Mouse (Mus musculus) liver, embryonic 12.5 days (tissue): ENCODE results near the gene Zbtb34. TPM values are rescaled to one million over a fixed set of nuclear protein-coding genes. Genes with fewer than 3 reads are reported as not detected.

Experiments used
- ATAC-seq: fragments of 200-750 bp; cut with Nextera tagmentation; 2 replicates; pipeline ENCODE4 v1.8.0; 2017; ENCODE audit warnings: moderate number of reproducible peaks, mild to moderate bottlenecking, moderate library complexity
- H3K27ac ChIP-seq: fragments of 300-500 bp; sonication (generic); 2 replicates; pipeline ENCODE4 v1.5.1; 2016; ENCODE audit warnings: mild to moderate bottlenecking
- H3K27me3 ChIP-seq: fragments of 300-500 bp; sonication (generic); replicated peaks from 2 replicates; pipeline ENCODE4 v1.6.1; 2016; ENCODE audit warnings: mild to moderate bottlenecking, moderate library complexity
- H3K36me3 ChIP-seq: fragments of 300-500 bp; sonication (generic); 2 replicates; pipeline ENCODE4 v1.6.1; 2016; ENCODE audit warnings: mild to moderate bottlenecking, moderate library complexity
- H3K4me1 ChIP-seq: fragments of 300-500 bp; sonication (generic); 2 replicates; pipeline ENCODE4 v1.6.1; 2016
- H3K4me2 ChIP-seq: fragments of 300-500 bp; sonication (generic); 2 replicates; pipeline ENCODE4 v1.6.1; 2016; ENCODE audit warnings: mild to moderate bottlenecking, moderate library complexity
- H3K4me3 ChIP-seq: fragments of 300-500 bp; sonication (generic); 2 replicates; pipeline ENCODE4 v1.5.1; 2016; ENCODE audit warnings: mild to moderate bottlenecking, moderate library complexity
- H3K9ac ChIP-seq: fragments of 300-500 bp; sonication (generic); 2 replicates; pipeline ENCODE4 v1.6.1; 2016; ENCODE audit warnings: mild to moderate bottlenecking, moderate library complexity
- H3K9me3 ChIP-seq: fragments of 300-500 bp; sonication (generic); replicated peaks from 2 replicates; pipeline ENCODE4 v1.6.1; 2016; ENCODE audit warnings: mild to moderate bottlenecking, moderate library complexity
- WGBS: fragments of 180-500 bp; shearing (Covaris S2); methylation state at CpG from one replicate; pipeline ENCODE4 v1.1.7; 2016; ENCODE audit not compliant: insufficient replicate concordance; 5-methylcytosine and 5-hydroxymethylcytosine counted together
- microRNA-seq: library from miRNA; unstranded; fragments of <30 nt; microRNA quantifications from one replicate; pipeline ENCODE4, GENCODE M21; 2017
- polyA plus RNA-seq: library from polyadenylated mRNA; unstranded; fragments of >200 nt; fragmentation: Nextera tagmentation; extraction: Ambion mirVana; gene quantifications from 2 replicates; pipeline ENCODE4 v1.2.1, GENCODE M21; 2016

Gene Zbtb34
- polyA plus RNA-seq, 1 experiment from 2014 or later: 3.6 TPM

DNA sequence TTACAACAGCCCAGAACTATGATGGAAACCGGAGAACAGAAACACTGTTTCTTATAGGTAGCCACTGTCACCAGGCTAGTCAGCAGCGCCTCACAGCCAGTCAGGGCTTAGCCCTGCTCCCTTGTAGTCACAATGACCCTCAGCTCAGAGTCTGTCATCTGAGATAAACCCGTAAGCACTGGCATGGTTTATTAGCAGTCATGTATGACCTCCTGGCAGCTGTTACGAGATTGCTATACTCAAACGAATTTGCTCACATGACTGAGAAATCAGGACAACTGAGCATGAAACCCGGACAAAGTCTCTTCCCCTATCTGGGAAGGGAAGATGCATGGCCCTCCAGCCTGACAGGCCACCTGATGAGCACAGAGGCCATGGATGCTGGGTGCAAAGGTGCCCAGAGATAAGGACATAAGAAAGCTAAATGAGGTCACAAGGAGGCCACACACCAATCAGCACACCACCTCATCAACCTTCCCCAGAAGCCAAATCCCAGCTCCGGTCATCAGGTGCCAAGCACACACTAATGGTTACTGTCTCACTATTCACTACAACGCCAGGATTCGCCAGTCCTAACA is 69.9 kb downstream of the Zbtb34 start:
- Histone ChIP-seq H3K4me1 (peaks cover 10% of the 10 kb centered on the region; the same call in 1 of the 2 replicates), H3K36me3 (no peaks in the 10 kb centered on the region), H3K4me2 (no peak overlapping the region), H3K4me3 (no peak overlapping the region), H3K9ac (no peak overlapping the region), H3K27ac (no peak overlapping the region), H3K27me3 (0 out of 2 replicates have a peak, but pooled peaks cover 3% of the 10 kb centered on the region), H3K9me3 (no peaks in the 10 kb centered on the region)
- WGBS: 56% methylated on average over 9 of the region's 9 CpGs
- ATAC-seq: no peak

DNA sequence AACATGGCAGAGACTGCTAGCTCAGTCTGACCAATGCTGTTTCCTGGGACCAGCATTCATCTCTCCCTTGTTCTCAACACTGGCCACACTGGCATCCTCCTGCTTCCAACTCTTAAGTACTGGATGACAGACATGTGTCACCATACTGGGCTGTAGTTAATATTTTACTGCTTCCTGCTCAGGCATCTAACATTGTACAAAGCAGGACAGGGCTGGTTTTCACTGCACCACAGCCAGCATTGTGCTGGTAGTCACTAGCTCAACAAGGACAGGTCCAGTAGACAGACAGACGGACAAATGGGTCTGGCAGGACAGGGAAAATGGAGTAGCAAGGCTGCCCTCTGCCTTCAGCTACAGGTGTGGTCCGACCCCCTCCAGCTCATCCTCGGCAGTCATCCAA is 70.6 kb downstream of the Zbtb34 start:
- Histone ChIP-seq H3K36me3 (no peaks in the 10 kb centered on the region), H3K9me3 (no peaks in the 10 kb centered on the region), H3K4me1 (peaks cover 8% of the 10 kb centered on the region; the same call in 1 of the 2 replicates), H3K4me3 (no peak overlapping the region), H3K4me2 (no peak overlapping the region), H3K27me3 (0 out of 2 replicates have a peak, but pooled peaks cover 3% of the 10 kb centered on the region), H3K27ac (no peak overlapping the region), H3K9ac (no peak overlapping the region)
- WGBS: 56% methylated on average over 3 of the region's 3 CpGs
- no peak for ATAC-seq

DNA sequence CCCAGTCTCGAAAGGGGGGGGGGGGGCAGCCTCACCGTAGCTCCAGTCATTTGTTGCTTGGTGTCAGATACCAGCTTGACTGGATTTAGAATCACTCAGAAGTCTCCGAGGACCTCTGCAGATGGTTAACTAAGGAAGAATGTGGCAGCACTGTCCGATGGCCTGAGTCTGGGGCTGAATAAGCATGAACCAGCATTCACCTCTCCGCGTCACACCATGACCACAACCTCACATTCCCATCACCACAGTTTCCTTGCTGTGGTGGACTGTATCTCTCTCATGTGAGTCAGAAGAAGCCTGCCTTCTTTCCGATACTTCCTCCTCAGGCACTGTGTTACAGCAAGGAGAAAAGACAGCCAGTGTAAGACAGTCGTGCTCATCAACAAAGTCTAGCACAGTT is 71.9 kb downstream of the Zbtb34 start:
- Histone ChIP-seq H3K4me2 (no peak overlapping the region), H3K27ac (no peak overlapping the region), H3K4me3 (no peak overlapping the region), H3K4me1 (peaks cover 3% of the 10 kb centered on the region; the same call in 1 of the 2 replicates), H3K36me3 (no peaks in the 10 kb centered on the region), H3K27me3 (0 out of 2 replicates have a peak, but pooled peaks cover 3% of the 10 kb centered on the region), H3K9me3 (no peaks in the 10 kb centered on the region), H3K9ac (no peak overlapping the region)
- WGBS: 35% methylated on average over 8 of the region's 8 CpGs
- no peak for ATAC-seq

DNA sequence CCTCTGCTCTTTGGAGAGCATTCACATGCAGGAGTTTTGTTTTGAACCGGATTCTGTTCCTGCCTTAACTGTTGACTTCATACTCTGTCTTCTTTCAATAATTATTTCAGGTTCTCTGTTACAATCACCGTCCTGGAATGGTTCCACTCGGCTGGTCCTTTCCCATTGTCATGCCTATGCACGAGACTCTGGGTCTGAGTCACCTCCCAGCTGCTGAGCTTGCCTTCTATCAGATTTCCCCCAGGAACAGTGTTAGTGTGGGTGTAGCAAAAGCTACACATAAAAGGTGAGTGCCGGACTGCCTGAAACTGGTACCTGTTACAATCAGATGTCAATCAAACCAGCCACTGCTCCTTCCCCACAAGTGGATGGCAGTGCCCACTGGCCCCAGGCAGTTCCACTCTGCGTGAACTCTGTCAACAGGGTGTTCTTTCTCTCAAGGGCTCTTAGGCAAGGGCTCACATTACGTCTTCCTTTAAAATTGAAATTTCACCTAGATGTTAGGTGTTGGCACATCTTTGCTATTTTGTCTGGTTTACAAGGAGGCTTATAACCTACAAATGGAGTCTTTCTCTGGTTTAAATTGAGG is 73.8 kb downstream of the Zbtb34 start:
- Histone ChIP-seq H3K4me1 (peaks cover 7% of the 10 kb centered on the region; the same call in 1 of the 2 replicates), H3K4me3 (no peak overlapping the region), H3K27ac (no peak overlapping the region), H3K9me3 (no peaks in the 10 kb centered on the region), H3K9ac (no peak overlapping the region), H3K36me3 (no peaks in the 10 kb centered on the region), H3K4me2 (no peak overlapping the region), H3K27me3 (no peaks in the 10 kb centered on the region)
- WGBS: 69% methylated on average over 7 of the region's 7 CpGs
- ATAC-seq: no peak

Small RNA genes lying within 50 kb of the gene (microRNA-seq; reads per million reads assigned to microRNA genes)
- gene Gm25998: not detected

Other genes with a start within 250 kb of the Zbtb34 start
- 5.0 and 5.2 TPM in 2 replicates for gene Angptl2, start 215.3 kb downstream of the Zbtb34 start, polyA plus RNA-seq
- 1.1 and 1.4 TPM in 2 replicates for gene Ralgps1, start 59.8 kb downstream of the Zbtb34 start, polyA plus RNA-seq
- 8.4 TPM in 2 replicates for gene Zbtb43, start 37.2 kb upstream of the Zbtb34 start, polyA plus RNA-seq
- gene Lmx1b, start 209.2 kb upstream of the Zbtb34 start, polyA plus RNA-seq: 0.04 TPM in 1 of 2 replicates, not detected in the other